ENCODE assay signal across 8 mouse cellular contexts in the genomic region with DNA sequence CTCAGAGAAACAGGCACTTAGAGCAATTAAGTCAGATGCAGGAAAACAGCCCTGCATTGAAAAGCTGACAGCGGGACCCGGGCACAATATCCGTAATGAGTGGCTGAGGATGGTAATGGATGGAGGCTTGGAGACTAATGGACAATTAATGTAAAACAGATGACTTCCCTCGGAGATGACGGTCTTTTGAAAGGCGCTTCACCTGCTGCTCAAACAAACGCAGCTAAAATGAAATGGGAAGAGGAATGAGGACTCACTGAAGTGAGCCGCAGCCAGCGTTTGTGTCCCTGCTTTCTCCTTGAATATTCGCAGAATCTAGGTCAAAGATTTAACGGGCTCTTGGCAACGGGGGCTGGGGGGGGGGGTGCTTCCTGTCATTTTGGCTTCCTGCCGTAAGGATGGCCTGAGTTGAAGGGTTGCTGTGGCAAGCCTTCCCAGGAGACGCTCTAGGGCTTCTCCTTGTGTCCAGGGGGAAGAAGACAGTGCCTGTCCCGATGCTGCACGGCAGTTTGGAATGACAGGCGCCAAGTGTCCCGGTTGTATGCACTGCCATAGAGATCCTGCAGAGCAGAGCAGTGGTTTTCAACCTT.
DNase-seq lines count a peak whose midpoint lies in the region; ATAC-seq lines count a peak whose summit lies in the region.

No protein-coding gene starts in this region.

- H3K27me3 ChIP-seq in kidney, embryonic 14.5 days (ENCODE audit: control insufficient read depth, insufficient read depth, low read length) = no peaks in the 10 kb centered on the region; the same call in 1 of the 2 replicates
- H3K27me3 ChIP-seq in midbrain, embryonic 15.5 days (replicated peaks) = no peaks in the 10 kb centered on the region

- no peak for ATAC-seq in kidney, embryonic 14.5 days (ENCODE audit: low FRiP score, low TSS enrichment)
- peak; percentile 48 for ATAC-seq in midbrain, embryonic 15.5 days (replicated peaks)
- no peak for ATAC-seq in megakaryocyte progenitor cell, adult 5-6 weeks (replicated peaks; ENCODE audit: poor library complexity)

- H3K9me3 ChIP-seq in kidney, embryonic 14.5 days (ENCODE audit: control insufficient read depth, low read length) = no peaks in the 10 kb centered on the region
- H3K9me3 ChIP-seq in midbrain, embryonic 15.5 days = no peaks in the 10 kb centered on the region

- 12% methylated on average over 18 of the region's 18 CpGs for WGBS in kidney, embryonic 14.5 days
- 12% methylated on average over 18 of the region's 18 CpGs for WGBS in midbrain, embryonic 15.5 days

- H3K9ac ChIP-seq in kidney, embryonic 14.5 days (ENCODE audit: low read depth, low read length) = no peak overlapping the region
- H3K9ac ChIP-seq in midbrain, embryonic 15.5 days = peak overlapping the region; percentile 45

- no peak overlapping the region for H3K27ac ChIP-seq in kidney, embryonic 14.5 days (ENCODE audit: low read depth, low read length)
- H3K27ac ChIP-seq in midbrain, embryonic 15.5 days = peak overlapping the region; percentile 78

- DNase-seq in kidney, adult 18-20 months = no peak
- peak; percentile 63 to 75 for DNase-seq in cerebellum, postnatal 10 days
- peak; percentile 22 to 37 for DNase-seq in frontal cortex, postnatal 36 days (ENCODE audit: low spot score in 2 of 2)
- peak; percentile 23 for DNase-seq in kidney, postnatal 14 days
- no peak for DNase-seq in urinary bladder, postnatal 25 days (ENCODE audit: low spot score)

- H3K4me3 ChIP-seq in kidney, embryonic 14.5 days (ENCODE audit: low read length) = peak overlapping the region; percentile 8; the same call in 1 of the 2 replicates
- H3K4me3 ChIP-seq in midbrain, embryonic 15.5 days = peak overlapping the region; percentile 22

- H3K36me3 ChIP-seq in kidney, embryonic 14.5 days (ENCODE audit: control insufficient read depth, insufficient read depth, low read length) = no peaks in the 10 kb centered on the region
- no peaks in the 10 kb centered on the region for H3K36me3 ChIP-seq in midbrain, embryonic 15.5 days (replicated peaks)

- H3K4me2 ChIP-seq in kidney, embryonic 14.5 days (replicated peaks; ENCODE audit: low read depth, low read length) = peak overlapping the region; percentile 37
- peak overlapping the region; percentile 53 for H3K4me2 ChIP-seq in midbrain, embryonic 15.5 days

- 0 out of 2 replicates have a peak, but pooled peaks cover 6% of the 10 kb centered on the region for H3K4me1 ChIP-seq in kidney, embryonic 14.5 days (ENCODE audit: control insufficient read depth, insufficient read depth, low read length)
- peaks cover 29% of the 10 kb centered on the region for H3K4me1 ChIP-seq in midbrain, embryonic 15.5 days

Comparison
In these comparisons a context has a peak if more than half of its experiments do, and no peak if none do; other contexts are left out.
1. DNase-seq: peak in cerebellum, postnatal 10 days (2 of 2), frontal cortex, postnatal 36 days (2 of 2) and kidney, postnatal 14 days (single experiment); none in kidney, adult 18-20 months (single experiment) and urinary bladder, postnatal 25 days (single experiment).